Mouse (Mus musculus) adrenal gland, adult 8-10 months (tissue): ENCODE results near the gene Adamtsl4. TPM values are rescaled to one million over a fixed set of nuclear protein-coding genes. Genes with fewer than 3 reads are reported as not detected.
"Not testable (repeated sequence)": the region's sequence is repeated elsewhere in the genome, so short reads cannot be mapped to it uniquely, and the experiment has no call there.

Source experiments
- DNase-seq: peaks from one replicate; pipeline ENCODE4 v3.0.0; 2022
- total RNA-seq, 4 experiments: library from RNA; stranded (reverse); gene quantifications; 2 replicates each; pipeline ENCODE4 v1.2.4; 2022

Adamtsl4 gene
- total RNA-seq, 4 experiments from 2014 or later: 4.3 to 10.2 (median 6.4) TPM

DNA sequence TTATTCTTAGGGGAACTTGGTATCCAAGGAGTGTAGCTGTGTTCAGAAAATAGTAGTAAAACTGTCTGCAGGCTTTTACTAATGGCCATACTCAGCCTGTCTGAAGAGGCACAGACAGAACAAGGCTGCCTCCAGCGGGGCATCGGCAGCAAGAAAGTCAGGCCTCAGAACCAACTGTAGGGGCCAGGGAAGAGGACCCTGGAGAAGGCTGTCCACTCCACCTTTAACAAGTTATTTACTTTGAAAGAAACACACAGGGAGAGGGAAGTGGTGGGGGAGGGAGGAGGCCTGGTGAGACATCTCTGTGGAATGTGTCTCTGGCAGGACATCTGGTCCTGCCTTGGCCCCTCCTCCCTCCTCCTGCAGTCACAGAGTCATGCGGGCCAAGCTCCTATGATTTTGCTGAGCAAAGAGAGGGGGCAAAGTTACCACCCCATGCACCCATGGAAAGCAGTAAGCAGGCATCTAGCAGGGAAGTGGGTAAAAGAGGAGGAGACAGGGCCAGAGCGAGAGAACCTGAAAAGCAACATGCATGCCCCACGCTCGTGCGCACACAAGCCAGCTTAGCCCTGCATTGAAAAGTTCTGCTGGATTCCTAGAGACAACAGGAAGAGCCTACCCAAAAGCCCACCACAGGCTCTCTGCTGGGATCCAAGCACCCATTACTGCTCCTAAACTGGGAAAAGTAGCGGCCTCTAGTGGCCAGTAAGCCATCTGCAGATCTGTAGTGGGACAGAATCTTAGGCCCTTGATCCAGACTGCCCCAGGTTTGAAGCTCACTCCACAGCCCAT lies 12.2 kb downstream of the Adamtsl4 start:
- DNase-seq: peak; percentile 85

GRCm38 (mm10) chr3:95674812-95675211 lies 12.9 kb downstream of the Adamtsl4 start:
- DNase-seq: no peak

DNA sequence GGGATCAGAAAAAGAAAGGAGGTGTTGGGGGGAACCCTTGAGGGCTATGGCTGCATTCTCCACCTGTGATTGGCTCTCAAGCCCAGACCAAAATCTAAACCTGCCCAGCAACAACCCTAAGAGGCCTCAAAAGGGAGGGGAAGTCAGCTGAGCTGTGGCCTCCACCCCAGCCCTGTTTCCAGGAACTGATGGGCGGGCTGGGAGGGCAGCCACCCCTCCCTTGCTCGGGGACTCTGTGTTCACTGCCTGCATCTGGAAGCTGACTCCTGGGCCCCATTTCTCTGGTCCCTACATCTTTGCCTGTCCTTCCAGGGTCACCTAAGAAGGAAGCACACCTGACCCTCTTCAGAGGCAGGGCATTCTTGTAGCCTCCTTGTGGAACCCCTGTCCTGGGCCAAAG lies 13.5 kb downstream of the Adamtsl4 start:
- peak; percentile 86 for DNase-seq

- DNase-seq: no peak
Observed at GRCm38 (mm10) chr3:95673707-95674211, 14.0 kb downstream of the Adamtsl4 start.

- no peak for DNase-seq
Observed at GRCm38 (mm10) chr3:95672861-95673706, 14.6 kb downstream of the Adamtsl4 start.

DNA sequence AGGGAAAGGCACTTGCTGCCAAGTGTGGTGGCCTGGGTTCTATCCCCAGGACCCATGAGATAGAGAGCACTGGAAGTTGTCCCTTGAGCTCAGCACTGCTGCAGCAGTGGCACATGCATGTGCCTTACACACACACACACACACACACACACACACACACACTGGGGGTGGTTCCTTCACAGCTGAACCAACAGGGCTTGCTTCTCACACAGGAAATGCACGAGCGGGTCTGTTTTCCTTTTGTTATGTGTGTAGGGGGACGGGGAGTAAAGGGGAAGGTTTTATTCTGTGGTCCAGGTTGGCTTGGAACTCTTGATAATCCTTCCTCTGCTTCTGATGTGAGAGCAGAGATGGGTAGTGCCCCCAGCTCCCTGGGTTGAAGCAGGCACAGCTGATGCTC lies 15.3 kb downstream of the Adamtsl4 start:
- no peak for DNase-seq

- DNase-seq: no peak
Observed at GRCm38 (mm10) chr3:95671201-95671600, 16.5 kb downstream of the Adamtsl4 start.

- DNase-seq: not testable (repeated sequence)
Observed at GRCm38 (mm10) chr3:95670419-95670818, 17.3 kb downstream of the Adamtsl4 start.

DNA sequence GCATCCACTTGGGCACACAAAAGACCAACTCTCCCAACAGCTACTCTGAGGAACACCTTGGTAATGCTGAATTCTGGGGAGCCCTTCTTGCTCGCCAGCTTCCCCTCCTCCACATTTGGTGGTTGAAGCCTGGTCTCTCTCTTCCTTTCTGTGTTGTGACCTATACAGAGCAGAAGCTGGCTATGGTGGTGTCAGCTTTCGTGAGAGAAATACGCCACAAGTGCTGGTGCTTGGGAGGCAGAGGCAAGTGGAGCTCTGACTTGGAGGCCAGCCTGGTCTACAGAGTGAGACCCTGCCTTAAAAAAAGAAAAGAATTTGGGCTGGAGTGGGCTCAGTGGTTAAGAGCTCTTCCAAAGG lies 18.4 kb downstream of the Adamtsl4 start:
- DNase-seq: no peak

GRCm38 (mm10) chr3:95668589-95669308 lies 19.0 kb downstream of the Adamtsl4 start:
- no peak for DNase-seq

GRCm38 (mm10) chr3:95668026-95668425 lies 19.7 kb downstream of the Adamtsl4 start:
- peak; percentile 73 for DNase-seq

DNA sequence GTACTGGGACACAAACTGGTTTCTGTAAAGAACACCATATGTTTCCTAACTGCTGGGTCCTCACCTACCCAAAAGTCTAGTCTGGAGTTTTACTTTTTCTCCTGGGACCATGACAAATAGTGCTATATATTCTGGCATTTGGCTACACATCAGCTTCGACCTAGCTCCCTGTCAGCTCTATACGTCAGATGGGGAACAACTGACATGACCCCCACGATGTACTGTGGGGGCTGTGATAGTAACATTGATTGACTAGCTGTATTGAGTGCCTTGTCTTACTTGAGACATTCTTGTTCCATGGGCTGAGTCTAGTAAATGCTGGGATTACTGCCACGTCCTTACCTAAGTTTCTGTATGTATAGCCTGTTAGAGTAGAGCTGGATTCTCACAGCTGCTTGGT lies 20.2 kb downstream of the Adamtsl4 start:
- no peak for DNase-seq

DNA sequence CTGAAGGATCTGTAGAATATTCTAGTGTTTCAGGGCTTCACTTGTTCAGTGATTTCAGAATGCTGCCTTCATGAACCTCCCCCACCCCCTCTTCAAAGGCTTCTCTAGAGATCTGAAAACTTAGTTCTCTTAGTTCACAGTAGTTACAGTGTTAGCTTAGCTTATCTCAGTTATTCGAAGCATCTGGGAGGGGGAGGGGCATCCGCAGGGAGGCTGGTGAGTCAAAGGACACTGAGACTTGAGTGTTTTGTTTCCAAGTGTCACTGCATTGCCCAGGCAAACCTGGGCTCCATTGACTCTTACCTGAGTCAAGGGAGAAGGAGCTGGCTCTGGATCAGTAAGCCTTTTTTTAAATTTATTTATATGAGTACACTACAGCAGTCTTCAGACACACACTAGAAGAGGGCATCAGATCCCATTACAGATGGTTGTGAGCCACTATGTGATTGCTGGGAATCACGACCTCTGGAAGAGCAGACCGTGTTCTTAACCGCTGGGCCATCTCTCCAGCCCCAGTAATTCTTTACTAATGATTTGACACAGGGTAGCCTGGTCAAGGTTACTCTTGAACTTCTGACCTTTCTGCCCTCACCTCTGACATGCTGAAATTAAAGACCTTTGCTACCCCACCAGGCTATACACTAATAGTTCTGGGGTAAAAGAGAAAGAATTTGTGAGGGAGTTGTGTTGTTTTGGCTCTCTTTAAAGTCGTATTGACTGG lies 21.4 kb downstream of the Adamtsl4 start:
- peak; percentile 75 for DNase-seq

DNA sequence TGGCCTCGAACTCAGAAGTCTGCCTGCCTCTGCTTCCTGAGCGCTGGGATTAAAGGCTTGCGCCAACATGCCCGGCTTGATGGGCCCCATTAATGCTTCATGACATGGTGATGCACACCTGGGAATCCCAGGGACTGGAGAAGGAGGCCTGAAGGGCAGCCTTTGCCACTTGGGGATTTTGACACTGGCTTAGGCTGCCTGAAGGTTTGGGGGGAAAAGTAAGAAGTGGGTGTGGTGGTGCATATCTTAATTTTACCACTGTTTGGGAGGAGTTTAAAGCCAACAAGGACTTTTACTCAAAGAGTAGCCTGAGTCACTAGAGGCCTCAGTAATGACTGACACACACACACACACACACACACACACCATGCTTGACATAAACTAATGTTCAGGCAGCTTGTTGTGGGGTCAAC lies 22.8 kb downstream of the Adamtsl4 start:
- no peak for DNase-seq

DNA sequence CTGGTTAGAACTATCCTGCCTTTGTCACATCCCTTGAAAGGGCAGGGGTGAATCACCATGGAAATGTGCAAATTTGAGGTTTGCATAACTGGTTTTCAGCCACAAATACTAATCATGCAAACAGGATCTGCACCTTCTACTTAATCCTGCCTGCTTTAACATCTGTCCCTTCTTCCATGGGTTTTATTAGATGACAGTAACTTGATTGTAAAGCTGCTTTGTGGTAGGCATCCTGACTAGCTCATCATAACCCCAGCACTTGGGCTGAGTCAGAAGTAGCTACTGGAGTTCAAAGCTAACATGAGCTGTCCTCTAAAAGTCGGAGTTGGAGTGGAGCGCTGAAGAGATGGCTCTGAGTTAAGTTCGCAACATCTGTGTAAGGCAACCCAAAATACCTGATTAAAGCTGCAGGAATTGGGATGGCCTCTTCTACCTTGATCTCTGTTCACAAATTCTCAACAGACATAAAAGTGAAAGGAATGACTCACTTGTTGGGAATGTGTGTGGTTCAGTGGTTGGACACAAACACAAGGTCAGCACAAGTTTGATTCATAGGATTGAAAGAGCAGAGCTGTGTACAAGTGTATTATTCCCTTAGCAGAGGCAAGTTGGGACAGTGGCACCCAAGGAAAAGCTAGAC lies 23.6 kb downstream of the Adamtsl4 start:
- DNase-seq: no peak

GRCm38 (mm10) chr3:95663486-95663885 lies 24.2 kb downstream of the Adamtsl4 start:
- no peak for DNase-seq

DNA sequence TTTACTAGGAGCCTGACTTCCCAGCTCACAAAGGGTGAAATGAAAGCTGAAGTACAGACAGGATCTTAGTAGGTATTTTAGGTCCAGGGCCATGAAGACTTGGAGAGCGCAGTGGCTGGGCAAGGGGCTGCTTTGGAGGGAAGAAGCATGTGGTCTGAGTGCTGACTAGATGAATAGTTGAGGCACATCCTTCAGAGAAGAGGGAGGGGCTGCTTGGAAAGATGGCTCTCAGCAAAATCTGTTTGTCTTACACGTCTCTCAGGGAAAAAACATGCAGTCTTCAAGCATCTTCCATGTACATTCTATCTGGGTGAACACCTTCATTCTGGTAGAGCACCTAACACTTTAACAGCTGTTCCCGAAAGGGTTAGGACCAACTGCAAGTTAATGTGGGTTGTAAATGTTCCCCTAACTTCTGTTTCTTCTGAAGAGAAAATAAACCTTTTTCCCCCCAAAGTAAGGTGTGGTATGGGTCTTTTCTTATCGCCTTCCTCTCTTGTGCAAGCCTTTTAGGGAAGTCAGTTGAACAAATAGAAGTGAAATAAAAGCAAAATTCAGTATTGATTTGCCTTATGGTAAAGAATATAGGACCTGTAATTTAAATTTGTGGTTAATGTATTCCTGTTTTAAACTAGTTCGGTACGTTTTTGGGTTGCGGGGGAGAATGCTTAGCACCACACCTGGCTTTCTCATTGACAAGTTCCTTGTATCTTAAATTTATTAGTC lies 24.8 kb downstream of the Adamtsl4 start:
- no peak for DNase-seq

- no peak for DNase-seq
Observed at GRCm38 (mm10) chr3:95661945-95662715, 25.6 kb downstream of the Adamtsl4 start.

GRCm38 (mm10) chr3:95660788-95661478 lies 26.8 kb downstream of the Adamtsl4 start:
- no peak for DNase-seq
